Mouse (Mus musculus): ENCODE measurements around the gene Col8a2.
A peak's percentile ranks its signal among the peaks of the same experiment; 100 is the strongest.

Gene Col8a2

GRCm38 (mm10) chr4:126260520-126261201 lies 25.9 kb upstream of the Col8a2 start:
- no peak for DNase-seq (ENCODE audit: low spot score in 2 of 2)

- no peak for DNase-seq (ENCODE audit: low spot score in 2 of 2)
These were observed 25.3 kb upstream of the Col8a2 start for GRCm38 (mm10) chr4:126261266-126261665.

- no peak for DNase-seq (ENCODE audit: low spot score in 2 of 2)
These were observed 24.9 kb upstream of the Col8a2 start for GRCm38 (mm10) chr4:126261675-126262074.

- DNase-seq (ENCODE audit: low spot score in 2 of 2): peak; percentile 99 to 100
These were observed 24.3 kb upstream of the Col8a2 start, which contains the start of gene Trappc3 for GRCm38 (mm10) chr4:126262119-126262807. Gene Trappc3, plus strand, starts transcription at chr4:126262325.

- no peak for DNase-seq (ENCODE audit: low spot score in 2 of 2)
These were observed 17.3 kb upstream of the Col8a2 start for GRCm38 (mm10) chr4:126269292-126269691.

- DNase-seq (ENCODE audit: low spot score in 2 of 2): peak in 1 of 2 experiments; percentile 57
These were observed 12.8 kb upstream of the Col8a2 start for GRCm38 (mm10) chr4:126273753-126274152.

GRCm38 (mm10) chr4:126275081-126275480 lies 11.5 kb upstream of the Col8a2 start:
- no peak for DNase-seq (ENCODE audit: low spot score in 2 of 2)

GRCm38 (mm10) chr4:126275681-126276131 lies 10.9 kb upstream of the Col8a2 start:
- DNase-seq (ENCODE audit: low spot score in 2 of 2): peak in 1 of 2 experiments; percentile 49

GRCm38 (mm10) chr4:126277906-126278564 lies 8.6 kb upstream of the Col8a2 start:
- peak in 1 of 2 experiments; percentile 58 for DNase-seq (ENCODE audit: low spot score in 2 of 2)

- DNase-seq (ENCODE audit: low spot score in 2 of 2): no peak
These were observed 8.1 kb upstream of the Col8a2 start for GRCm38 (mm10) chr4:126278565-126278915.

GRCm38 (mm10) chr4:126278961-126279360 lies 7.6 kb upstream of the Col8a2 start:
- DNase-seq (ENCODE audit: low spot score in 2 of 2): no peak

- no peak for DNase-seq (ENCODE audit: low spot score in 2 of 2)
These were observed 4.9 kb upstream of the Col8a2 start for GRCm38 (mm10) chr4:126281706-126282105.

- DNase-seq (ENCODE audit: low spot score in 2 of 2): no peak
These were observed 3.0 kb upstream of the Col8a2 start for GRCm38 (mm10) chr4:126283582-126283981.

- DNase-seq (ENCODE audit: low spot score in 2 of 2): no peak
These were observed 856 bp downstream of the Col8a2 start for GRCm38 (mm10) chr4:126287302-126287995.

- no peak for DNase-seq (ENCODE audit: low spot score in 2 of 2)
These were observed 1.6 kb downstream of the Col8a2 start for GRCm38 (mm10) chr4:126288085-126288666.

GRCm38 (mm10) chr4:126290314-126290713 lies 3.7 kb downstream of the Col8a2 start:
- DNase-seq (ENCODE audit: low spot score in 2 of 2): no peak

- no peak for DNase-seq (ENCODE audit: low spot score in 2 of 2)
These were observed 4.6 kb downstream of the Col8a2 start for GRCm38 (mm10) chr4:126291196-126291595.

GRCm38 (mm10) chr4:126295152-126295551 lies 8.6 kb downstream of the Col8a2 start:
- no peak for DNase-seq (ENCODE audit: low spot score in 2 of 2)

GRCm38 (mm10) chr4:126295937-126296336 lies 9.3 kb downstream of the Col8a2 start:
- no peak for DNase-seq (ENCODE audit: low spot score in 2 of 2)

- DNase-seq (ENCODE audit: low spot score in 2 of 2): peak in 1 of 2 experiments; percentile 50
These were observed 10.1 kb downstream of the Col8a2 start for GRCm38 (mm10) chr4:126296617-126297101.

GRCm38 (mm10) chr4:126300916-126301583 lies 14.5 kb downstream of the Col8a2 start:
- DNase-seq (ENCODE audit: low spot score in 2 of 2): no peak
